Mouse (Mus musculus): Measurements from ENCODE around the gene Syt11. TPM values are rescaled to one million over a fixed set of nuclear protein-coding genes. Genes with fewer than 3 reads are reported as not detected.
"Not testable (repeated sequence)": the region's sequence is repeated elsewhere in the genome, so short reads cannot be mapped to it uniquely, and the experiment has no call there.

Gene Syt11
- polyA plus RNA-seq (2021) = 61.9 TPM

DNA sequence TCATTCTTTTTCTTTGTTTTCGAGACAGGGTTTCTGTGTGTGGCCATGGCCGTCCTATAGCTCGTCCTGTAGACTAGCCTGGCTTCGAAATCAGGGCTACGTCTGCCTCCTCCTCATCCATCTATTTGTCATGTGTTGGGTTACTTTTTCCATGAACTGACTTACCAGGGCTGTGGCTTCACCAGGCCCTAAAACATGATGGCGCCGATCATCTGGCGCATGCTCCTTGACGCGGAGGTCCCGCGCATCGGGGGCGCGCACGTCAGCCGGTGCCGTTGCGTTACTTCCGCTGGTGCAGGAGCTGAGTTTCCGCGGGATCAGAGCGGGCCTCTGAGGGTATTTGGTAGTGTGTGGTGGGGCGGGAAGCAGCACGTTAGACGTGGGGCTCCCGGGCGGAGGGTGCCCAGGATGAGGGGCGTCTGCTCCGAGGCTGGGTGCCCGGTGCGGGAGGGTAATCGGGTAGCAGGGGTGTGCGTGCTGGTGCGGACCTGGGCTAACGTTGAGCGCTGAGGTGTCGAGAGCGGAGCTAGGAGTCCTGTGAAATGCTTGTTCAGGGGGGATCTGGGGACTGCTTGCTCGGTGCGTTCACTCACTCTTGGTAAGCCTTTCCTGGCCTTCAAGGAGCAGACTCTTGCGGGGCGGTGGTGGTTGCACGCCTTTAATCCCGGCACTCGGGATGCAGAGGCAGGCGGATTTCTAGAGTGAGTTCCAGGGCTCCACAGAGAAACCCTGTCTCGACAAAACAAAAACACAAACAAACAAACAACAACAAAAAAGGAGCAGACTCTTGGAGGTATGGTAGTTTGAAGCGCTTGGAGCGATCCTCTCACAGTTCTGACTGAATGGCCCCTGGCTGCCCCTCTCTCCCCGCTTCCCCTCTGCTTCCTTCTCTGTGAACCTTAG lies at the start of gene Syt11:
Gene Syt11, minus strand, starts transcription at position 226 of the 903 bp plus-strand sequence.
- ATAC-seq = peak; percentile 44
- POLR2A ChIA-PET; CTCF ChIA-PET; H3K27me3 ChIP-seq; DNase-seq (ENCODE audit: low read depth, low spot score): not testable (repeated sequence)
- in situ Hi-C loops (cut with MboI; ENCODE audit: low pct_unique_long_range_greater_than_20kb) = loop anchor here (5.0 kb wide), 1 partner anchor 77 kb away; no protein-coding TSS in a partner anchor

DNA sequence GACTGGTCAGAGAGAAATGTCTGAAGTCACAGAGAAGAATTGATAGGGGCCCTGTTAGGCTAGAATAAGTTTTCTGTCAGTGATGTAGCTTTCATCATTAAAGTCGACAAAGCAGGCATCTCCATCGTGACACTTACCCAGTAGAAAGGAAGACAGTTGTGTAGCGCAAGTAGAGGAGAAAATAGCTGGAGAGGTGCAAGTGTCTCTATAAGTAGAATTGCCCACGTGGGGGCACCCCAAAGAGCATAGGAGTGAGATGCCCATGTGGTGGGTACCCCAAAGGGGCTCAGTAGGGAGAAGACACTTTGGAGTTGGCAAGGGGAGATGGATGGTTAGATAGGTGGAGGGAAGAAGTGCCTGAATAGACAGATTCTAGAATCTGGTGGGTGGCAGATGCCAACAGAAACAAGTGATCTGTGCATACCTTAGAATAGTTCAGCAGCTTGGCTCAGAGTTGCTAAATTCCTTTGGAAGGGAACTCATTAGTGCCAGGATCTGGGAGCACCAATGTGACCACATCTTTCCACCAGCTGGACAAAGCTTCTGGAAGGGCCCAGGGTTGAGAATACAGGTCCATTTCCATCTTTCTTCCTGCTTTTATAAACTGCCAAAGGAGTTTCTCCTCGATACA lies 29.1 kb upstream of the Syt11 start:
- CTCF ChIA-PET = no interaction called here

DNA sequence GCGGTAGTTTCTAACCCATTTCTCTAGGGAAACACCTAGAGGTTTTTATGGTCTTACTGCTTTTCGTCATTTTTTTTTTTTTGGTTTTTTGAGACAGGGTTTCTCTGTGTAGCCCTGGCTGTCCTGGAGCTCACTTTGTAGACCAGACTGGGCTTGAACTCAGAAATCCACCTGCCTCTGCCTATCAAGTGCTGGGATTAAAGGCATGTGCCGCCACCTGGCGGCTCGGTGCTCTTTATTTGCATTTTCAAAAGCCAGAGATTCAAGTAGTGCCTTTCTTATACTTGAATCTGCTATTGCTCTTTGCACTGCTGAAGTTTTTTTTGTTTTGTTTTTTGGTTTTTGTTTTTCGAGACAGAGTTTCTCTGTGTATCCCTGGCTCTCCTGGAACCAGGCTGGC lies 22.5 kb upstream of the Syt11 start:
- H3K27me3 ChIP-seq; CTCF ChIA-PET; POLR2A ChIA-PET; ATAC-seq; in situ Hi-C loops (cut with MboI; ENCODE audit: low pct_unique_long_range_greater_than_20kb); DNase-seq (ENCODE audit: low read depth, low spot score): not testable (repeated sequence)

More for the DNA sequence above, 29.1 kb upstream of the Syt11 start:
- DNase-seq (ENCODE audit: low read depth, low spot score) = no peak
- no peaks in the 10 kb centered on the region for H3K27me3 ChIP-seq
- POLR2A ChIA-PET = no interaction called here
- no peak for ATAC-seq
- in situ Hi-C loops (cut with MboI; ENCODE audit: low pct_unique_long_range_greater_than_20kb) = no loop called here
- no peak for TF ChIP-seq CTCF (IDR thresholded peaks at IDR 0.05)

DNA sequence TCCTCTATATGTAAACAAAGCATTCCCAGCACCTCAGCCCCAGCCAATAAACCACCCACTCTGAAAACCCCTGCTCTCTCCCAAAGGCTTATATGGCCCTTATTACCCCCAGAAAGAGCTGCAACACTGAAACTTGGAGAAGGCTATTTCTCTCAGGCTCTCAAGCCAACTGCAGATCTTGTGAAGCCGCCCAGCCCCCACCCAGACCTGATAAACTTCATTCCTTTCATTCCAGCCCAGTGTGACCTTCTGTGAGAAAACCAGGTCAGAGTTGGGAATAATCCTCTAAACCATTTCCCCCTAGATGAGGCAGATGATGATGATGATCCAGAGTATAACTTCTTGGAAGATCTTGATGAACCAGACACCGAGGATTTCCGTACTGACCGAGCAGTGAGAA lies 13.1 kb upstream of the Syt11 start:
- in situ Hi-C loops (cut with MboI; ENCODE audit: low pct_unique_long_range_greater_than_20kb); H3K27me3 ChIP-seq; DNase-seq (ENCODE audit: low read depth, low spot score); ATAC-seq; POLR2A ChIA-PET; CTCF ChIA-PET: not testable (repeated sequence)

DNA sequence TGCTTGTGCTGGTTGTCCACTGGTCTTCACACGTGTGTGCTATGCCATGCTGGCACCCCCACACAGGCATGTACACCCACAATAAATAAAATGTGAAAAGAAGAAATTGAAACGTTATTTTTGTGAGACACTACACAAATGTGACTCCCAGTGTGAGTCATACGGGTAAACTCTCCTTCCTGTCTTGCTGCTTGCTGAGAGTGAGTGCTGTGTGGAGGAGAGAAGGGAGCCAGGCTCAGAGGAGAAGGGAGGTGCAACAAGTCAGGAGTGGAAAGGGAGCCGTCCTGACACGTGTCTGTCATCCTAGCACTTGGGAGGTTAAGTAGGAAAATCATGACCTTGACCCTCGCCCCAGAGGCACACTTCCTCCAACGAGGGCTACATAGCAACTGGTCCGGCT lies 11.8 kb upstream of the Syt11 start:
- POLR2A ChIA-PET; DNase-seq (ENCODE audit: low read depth, low spot score); in situ Hi-C loops (cut with MboI; ENCODE audit: low pct_unique_long_range_greater_than_20kb); CTCF ChIA-PET; ATAC-seq; H3K27me3 ChIP-seq: not testable (repeated sequence)

DNA sequence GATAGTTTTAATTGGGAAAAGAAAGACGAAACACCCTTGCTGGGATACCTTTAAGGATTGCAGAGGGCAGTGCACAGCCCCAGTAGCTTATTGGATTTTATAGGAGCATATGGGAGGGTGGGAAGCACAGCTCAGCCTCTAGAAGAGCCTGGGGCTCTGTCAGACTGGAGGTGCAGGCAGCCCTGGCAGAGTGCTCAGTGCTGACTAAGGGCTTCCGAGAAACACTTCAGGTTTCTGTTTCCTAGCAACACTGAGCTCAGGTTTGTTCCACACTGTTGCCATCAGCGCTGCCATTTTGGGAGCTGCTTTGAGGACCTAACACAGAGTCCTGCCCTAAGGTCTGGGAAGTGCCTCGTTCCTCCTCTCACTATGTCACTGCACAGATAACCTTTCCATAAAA lies 11.4 kb upstream of the Syt11 start:
- in situ Hi-C loops (cut with MboI; ENCODE audit: low pct_unique_long_range_greater_than_20kb); CTCF ChIA-PET; POLR2A ChIA-PET; DNase-seq (ENCODE audit: low read depth, low spot score); H3K27me3 ChIP-seq; ATAC-seq: not testable (repeated sequence)

DNA sequence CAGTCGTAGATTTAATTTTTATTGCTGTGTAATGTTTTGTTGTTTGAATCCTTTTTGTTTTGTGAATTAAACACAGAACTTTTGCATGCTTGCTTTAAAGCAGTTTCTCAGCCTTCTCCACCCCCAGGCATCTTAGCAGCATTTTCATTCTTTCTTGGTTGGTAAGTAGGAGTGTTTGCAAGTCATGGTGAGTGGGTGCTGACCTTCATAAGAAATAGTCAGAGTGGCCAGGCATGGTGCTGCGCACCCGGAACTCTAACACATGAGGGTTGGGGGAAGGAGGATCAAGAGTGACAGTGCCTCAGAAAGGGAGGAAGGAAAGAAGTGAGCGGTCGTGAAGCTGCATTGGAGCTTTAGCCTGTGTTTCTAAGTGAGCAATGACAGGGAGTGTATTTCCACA lies 9.9 kb upstream of the Syt11 start:
- POLR2A ChIA-PET = interaction anchor here (0.6 kb wide), 1 partner anchor 51 kb away, joined by 3 read pairs; no protein-coding TSS in a partner anchor
- ATAC-seq = no peak
- CTCF ChIA-PET = no interaction called here
- H3K27me3 ChIP-seq = no peaks in the 10 kb centered on the region
- in situ Hi-C loops (cut with MboI; ENCODE audit: low pct_unique_long_range_greater_than_20kb) = no loop called here
- TF ChIP-seq CTCF (IDR thresholded peaks at IDR 0.05) = no peak
- DNase-seq (ENCODE audit: low read depth, low spot score) = no peak

DNA sequence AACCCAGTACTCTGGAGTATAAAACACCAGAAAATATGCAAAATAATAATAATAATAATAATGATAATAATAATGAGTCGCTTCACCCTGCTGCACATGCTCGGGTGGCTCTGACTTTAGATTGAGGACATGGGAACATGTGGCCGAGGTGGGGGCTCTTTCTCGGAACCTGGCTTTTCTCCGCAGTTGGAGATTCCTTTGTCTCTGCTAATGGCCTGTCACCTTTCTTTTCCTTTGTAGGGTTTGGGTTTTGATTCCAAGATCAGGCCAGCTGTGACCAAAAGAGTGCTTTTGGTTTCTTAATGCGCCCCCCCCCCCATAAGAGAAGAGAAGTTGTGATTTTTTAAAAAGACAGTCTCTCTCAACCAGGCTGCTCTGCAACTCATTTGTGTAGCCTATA lies 1.8 kb downstream of the Syt11 start:
- DNase-seq (ENCODE audit: low read depth, low spot score); ATAC-seq; POLR2A ChIA-PET; CTCF ChIA-PET; in situ Hi-C loops (cut with MboI; ENCODE audit: low pct_unique_long_range_greater_than_20kb); H3K27me3 ChIP-seq: not testable (repeated sequence)

DNA sequence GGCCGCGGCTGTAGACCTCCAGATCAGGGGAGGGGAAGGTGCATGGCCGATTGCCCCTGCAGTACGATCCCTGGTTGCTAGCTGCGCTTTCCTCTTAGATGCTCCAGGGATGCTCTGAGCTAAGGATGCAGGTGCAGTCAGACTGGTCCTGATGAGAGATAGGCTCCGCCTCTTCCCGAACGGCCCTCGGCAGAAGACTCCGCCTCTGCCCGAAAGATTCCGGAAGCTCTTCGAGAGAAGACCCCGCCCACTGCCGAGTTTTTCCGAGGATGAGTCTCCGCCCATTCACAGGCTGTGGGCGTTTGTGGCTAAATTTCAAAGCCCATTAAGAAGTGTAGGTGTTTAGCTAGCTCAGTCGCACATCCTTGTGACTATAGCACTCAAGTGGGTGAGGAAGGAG lies 2.6 kb downstream of the Syt11 start:
- CTCF ChIA-PET; H3K27me3 ChIP-seq; in situ Hi-C loops (cut with MboI; ENCODE audit: low pct_unique_long_range_greater_than_20kb): not testable (repeated sequence)
- POLR2A ChIA-PET = interaction anchor here (0.7 kb wide), 1 partner anchor 323 kb away, joined by 3 read pairs; no protein-coding TSS in a partner anchor
- DNase-seq (ENCODE audit: low read depth, low spot score) (peak; percentile 47), ATAC-seq (peak; percentile 62)

DNA sequence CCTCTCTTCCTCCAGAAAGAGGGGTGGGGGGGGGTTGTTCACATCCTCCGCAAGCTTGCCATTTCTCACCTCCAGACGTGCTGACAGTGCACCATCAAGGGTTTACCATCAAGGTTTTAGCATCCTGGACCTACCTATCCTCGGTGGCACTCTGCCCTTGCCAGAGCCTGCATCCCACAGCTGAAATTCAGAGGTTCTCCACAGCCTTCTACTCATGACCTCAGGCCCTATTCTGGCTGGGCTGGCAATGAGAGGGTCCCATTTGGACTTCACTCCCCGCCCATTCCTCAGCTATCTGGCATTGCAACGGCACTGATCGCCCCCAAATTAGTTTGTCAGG lies 3.1 kb downstream of the Syt11 start:
- POLR2A ChIA-PET = interaction anchor here (0.7 kb wide), 1 partner anchor 324 kb away, joined by 3 read pairs; no protein-coding TSS in a partner anchor
- DNase-seq (ENCODE audit: low read depth, low spot score); CTCF ChIA-PET; in situ Hi-C loops (cut with MboI; ENCODE audit: low pct_unique_long_range_greater_than_20kb); H3K27me3 ChIP-seq: not testable (repeated sequence)
- ATAC-seq = peak; percentile 28

DNA sequence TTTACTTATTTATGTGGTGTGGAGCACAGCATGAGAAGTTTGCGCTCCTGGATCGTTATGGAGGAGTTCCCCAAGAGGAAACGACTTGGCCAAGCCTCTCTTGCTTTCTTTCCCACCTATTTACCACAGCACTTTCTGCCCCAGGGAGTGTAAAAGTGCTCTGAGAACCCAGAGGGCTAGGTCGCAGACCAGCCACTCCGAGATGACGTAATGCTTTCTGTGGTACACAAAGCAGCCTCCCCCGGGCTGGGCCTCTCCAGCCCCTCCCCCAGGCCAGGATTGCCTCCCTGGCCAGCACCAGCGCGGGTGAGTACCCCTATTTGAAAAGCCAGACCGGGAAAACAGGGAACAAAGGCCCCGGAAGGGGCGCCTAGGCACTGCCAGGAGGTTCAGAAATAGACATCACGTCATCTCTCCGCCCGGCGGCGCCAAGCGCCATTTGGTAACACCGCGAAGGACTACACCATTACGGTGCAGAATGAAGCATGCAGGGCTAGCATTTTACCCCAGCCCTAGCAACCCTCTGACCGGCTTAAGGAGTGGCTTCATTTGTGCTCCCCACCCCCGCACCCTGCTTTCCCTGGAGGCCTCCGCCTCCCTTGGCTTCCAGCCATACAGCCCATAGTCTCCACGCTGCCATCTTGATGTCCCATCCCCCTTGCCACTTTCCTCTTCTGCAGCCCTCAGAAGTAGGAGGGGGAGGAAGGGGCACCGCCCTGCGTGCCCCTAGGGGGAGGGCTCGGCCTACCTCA lies 3.6 kb downstream of the Syt11 start:
- POLR2A ChIA-PET = interaction anchor here (0.7 kb wide), 1 partner anchor 324 kb away, joined by 3 read pairs; no protein-coding TSS in a partner anchor
- DNase-seq (ENCODE audit: low read depth, low spot score) (peak; percentile 38), ATAC-seq (peak; percentile 60)
- in situ Hi-C loops (cut with MboI; ENCODE audit: low pct_unique_long_range_greater_than_20kb); H3K27me3 ChIP-seq; CTCF ChIA-PET: not testable (repeated sequence)

All from Patski (cell line).